Mouse (Mus musculus): ENCODE results near the gene Olfr107. TPM values are rescaled to one million over a fixed set of nuclear protein-coding genes. Genes with fewer than 3 reads are reported as not detected.

The Olfr107 gene
- not detected in 2 replicates for polyA plus RNA-seq (2014; fragmentation: Nextera tagmentation; extraction: Ambion mirVana)

DNA sequence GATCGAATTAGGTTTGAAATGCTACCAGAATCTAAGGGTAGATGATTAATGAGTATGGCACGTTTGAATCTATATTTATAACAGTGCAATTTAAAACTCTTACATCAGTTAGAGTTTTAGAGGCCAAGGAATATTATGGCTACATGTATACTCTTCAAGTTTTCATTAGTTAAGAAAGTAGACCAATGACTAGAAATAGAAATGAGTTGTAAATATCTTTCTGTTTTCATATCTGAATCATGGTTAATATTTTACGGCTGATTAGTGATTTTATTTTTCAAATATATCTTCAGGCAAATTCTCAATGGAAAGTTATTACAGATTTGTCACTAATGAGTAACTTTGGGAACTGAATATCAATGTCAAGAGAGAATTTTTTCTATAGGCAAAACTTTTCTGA, at the start of gene Olfr107:
Olfr107 (plus strand) TSS at position 301 of the 400 bp plus-strand sequence.
- no peaks in the 10 kb centered on the region for H3K27me3 ChIP-seq (ENCODE audit: control insufficient read depth, insufficient read depth, low read length)
- no peaks in the 10 kb centered on the region for H3K36me3 ChIP-seq (ENCODE audit: control insufficient read depth, insufficient read depth, low read length)
- WGBS: 78% methylated on average over 3 of the region's 3 CpGs
- ATAC-seq (ENCODE audit: insufficient read depth, low FRiP score, low TSS enrichment) (no peak), DNase-seq (ENCODE audit: low spot score) (no peak)
- H3K9ac ChIP-seq (ENCODE audit: low read length): no peak within 1 kb of the TSS
- H3K4me1 ChIP-seq (ENCODE audit: control insufficient read depth, insufficient read depth, low read length): no peaks in the 10 kb centered on the region
- H3K4me2 ChIP-seq (ENCODE audit: low read depth): no peak within 1 kb of the TSS
- no peak within 1 kb of the TSS for H3K27ac ChIP-seq (ENCODE audit: low read depth, low read length)
- H3K4me3 ChIP-seq (ENCODE audit: low read depth, low read length): no peak within 1 kb of the TSS
- H3K9me3 ChIP-seq (ENCODE audit: control insufficient read depth, low read length): no peaks in the 10 kb centered on the region

DNA sequence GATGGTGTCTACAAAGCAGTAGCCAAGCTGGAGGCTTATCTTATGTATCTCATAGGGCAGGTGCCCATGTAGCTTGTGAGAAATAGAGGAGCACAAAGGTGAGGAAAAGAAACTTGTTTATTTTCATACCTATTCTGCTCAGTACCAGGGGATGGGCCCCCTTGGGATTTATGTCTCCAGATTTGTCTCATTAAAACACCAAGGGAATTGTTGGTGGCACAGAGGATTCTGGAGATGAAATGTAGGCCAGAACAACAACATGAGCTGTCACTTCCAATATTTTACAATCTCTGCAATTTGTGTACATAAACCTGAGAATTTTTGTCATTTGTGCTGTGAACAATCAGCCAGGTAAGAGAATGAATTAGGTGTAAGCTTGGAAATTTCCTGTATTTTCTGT, 39.7 kb upstream of the Olfr107 start, which contains the start of gene Olfr104-ps:
Olfr104-ps (plus strand) TSS at position 301 of the 400 bp plus-strand sequence.
- H3K27me3 ChIP-seq (ENCODE audit: control insufficient read depth, insufficient read depth, low read length): no peaks in the 10 kb centered on the region
- ATAC-seq (ENCODE audit: insufficient read depth, low FRiP score, low TSS enrichment) (no peak), DNase-seq (ENCODE audit: low spot score) (no peak)
- H3K36me3 ChIP-seq (ENCODE audit: control insufficient read depth, insufficient read depth, low read length): no peaks in the 10 kb centered on the region
- H3K4me2 ChIP-seq (ENCODE audit: low read depth): no peak within 1 kb of the TSS
- H3K4me1 ChIP-seq (ENCODE audit: control insufficient read depth, insufficient read depth, low read length): no peaks in the 10 kb centered on the region
- no peak within 1 kb of the TSS for H3K9ac ChIP-seq (ENCODE audit: low read length)
- no peaks in the 10 kb centered on the region for H3K9me3 ChIP-seq (ENCODE audit: control insufficient read depth, low read length)
- no peak within 1 kb of the TSS for H3K4me3 ChIP-seq (ENCODE audit: low read depth, low read length)
- H3K27ac ChIP-seq (ENCODE audit: low read depth, low read length): no peak within 1 kb of the TSS

DNA sequence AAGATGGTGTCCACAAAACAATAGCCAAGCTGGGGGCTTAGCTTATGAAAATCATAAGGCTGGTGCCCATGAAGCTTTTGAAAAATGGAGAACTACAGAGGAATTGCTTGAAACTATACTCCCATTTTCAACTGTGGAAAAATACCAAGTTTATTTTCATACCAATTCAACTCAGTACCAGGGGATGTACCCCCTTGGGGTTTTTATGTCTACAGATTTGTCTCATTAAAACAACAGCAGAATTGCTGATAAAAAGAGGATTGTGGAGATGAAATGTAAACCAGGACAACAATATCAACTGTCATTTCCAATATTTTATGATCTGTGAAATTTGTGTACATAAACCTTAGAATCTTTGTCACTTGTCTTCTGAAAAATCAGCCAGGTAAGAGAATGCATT, 20.3 kb upstream of the Olfr107 start, which contains the start of gene Olfr105-ps:
Olfr105-ps (plus strand) TSS at position 301 of the 400 bp plus-strand sequence.
- Histone ChIP-seq H3K4me2 (ENCODE audit: low read depth) (no peak within 1 kb of the TSS), H3K4me3 (ENCODE audit: low read depth, low read length) (no peak within 1 kb of the TSS), H3K9ac (ENCODE audit: low read length) (no peak within 1 kb of the TSS), H3K4me1 (ENCODE audit: control insufficient read depth, insufficient read depth, low read length) (no peaks in the 10 kb centered on the region), H3K27me3 (ENCODE audit: control insufficient read depth, insufficient read depth, low read length) (no peaks in the 10 kb centered on the region), H3K9me3 (ENCODE audit: control insufficient read depth, low read length) (no peaks in the 10 kb centered on the region), H3K36me3 (ENCODE audit: control insufficient read depth, insufficient read depth, low read length) (no peaks in the 10 kb centered on the region), H3K27ac (ENCODE audit: low read depth, low read length) (no peak within 1 kb of the TSS)
- ATAC-seq (ENCODE audit: insufficient read depth, low FRiP score, low TSS enrichment) (no peak), DNase-seq (ENCODE audit: low spot score) (no peak)

DNA sequence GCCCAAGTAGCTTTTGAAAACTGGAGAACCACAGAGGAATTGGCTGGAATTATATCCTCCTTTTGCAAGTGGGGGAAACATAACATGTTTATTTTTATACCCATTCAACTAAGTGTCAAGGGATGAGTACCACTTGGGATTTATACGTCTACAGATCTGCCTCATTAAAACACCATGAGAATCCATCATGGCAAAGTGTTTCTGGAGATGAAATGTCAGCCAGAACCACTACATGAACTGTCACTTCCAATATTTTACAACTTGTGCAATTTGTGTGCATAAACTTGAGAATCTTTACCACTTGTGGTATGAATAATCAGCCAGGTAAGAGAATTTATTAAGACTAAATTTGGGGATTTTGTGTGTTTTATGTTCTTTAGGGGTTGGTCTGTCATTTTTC, 8.9 kb upstream of the Olfr107 start, which contains the start of gene Olfr106-ps:
Olfr106-ps (plus strand) TSS at position 301 of the 400 bp plus-strand sequence.
- H3K4me3 ChIP-seq (ENCODE audit: low read depth, low read length): no peak within 1 kb of the TSS
- no peaks in the 10 kb centered on the region for H3K36me3 ChIP-seq (ENCODE audit: control insufficient read depth, insufficient read depth, low read length)
- WGBS: 78% methylated on average over 1 of the region's 1 CpGs
- H3K27ac ChIP-seq (ENCODE audit: low read depth, low read length): no peak within 1 kb of the TSS
- ATAC-seq (ENCODE audit: insufficient read depth, low FRiP score, low TSS enrichment): no peak
- no peaks in the 10 kb centered on the region for H3K27me3 ChIP-seq (ENCODE audit: control insufficient read depth, insufficient read depth, low read length)
- H3K4me1 ChIP-seq (ENCODE audit: control insufficient read depth, insufficient read depth, low read length): no peaks in the 10 kb centered on the region
- DNase-seq (ENCODE audit: low spot score): no peak
- H3K9ac ChIP-seq (ENCODE audit: low read length): no peak within 1 kb of the TSS
- no peak within 1 kb of the TSS for H3K4me2 ChIP-seq (ENCODE audit: low read depth)
- no peaks in the 10 kb centered on the region for H3K9me3 ChIP-seq (ENCODE audit: control insufficient read depth, low read length)

DNA sequence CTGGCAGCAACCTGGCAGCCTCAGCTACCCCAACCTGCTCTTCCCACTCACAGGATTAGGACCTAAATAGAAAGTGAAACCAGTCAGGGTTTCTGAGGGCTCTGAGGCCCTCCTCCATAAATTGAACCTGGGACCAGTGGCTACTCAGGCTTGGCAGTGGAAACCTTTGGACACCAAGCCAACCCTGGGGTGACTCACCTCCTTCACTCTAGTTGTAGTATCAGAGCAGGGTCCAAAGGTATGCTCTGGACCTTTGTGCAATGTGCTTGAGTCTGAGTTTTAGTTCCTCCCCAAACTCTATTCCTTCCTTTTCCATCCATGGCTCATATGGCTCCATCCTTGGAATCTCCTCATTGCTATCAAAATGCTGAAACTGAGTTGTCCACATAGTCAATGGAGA, 14.4 kb downstream of the Olfr107 start:
- Histone ChIP-seq H3K4me2 (ENCODE audit: low read depth) (no peak overlapping the region), H3K4me3 (ENCODE audit: low read depth, low read length) (no peak overlapping the region), H3K27ac (ENCODE audit: low read depth, low read length) (no peak overlapping the region), H3K9me3 (ENCODE audit: control insufficient read depth, low read length) (no peaks in the 10 kb centered on the region), H3K36me3 (ENCODE audit: control insufficient read depth, insufficient read depth, low read length) (no peaks in the 10 kb centered on the region), H3K9ac (ENCODE audit: low read length) (no peak overlapping the region), H3K4me1 (ENCODE audit: control insufficient read depth, insufficient read depth, low read length) (no peaks in the 10 kb centered on the region), H3K27me3 (ENCODE audit: control insufficient read depth, insufficient read depth, low read length) (no peaks in the 10 kb centered on the region)
- ATAC-seq (ENCODE audit: insufficient read depth, low FRiP score, low TSS enrichment): no peak
- no peak for DNase-seq (ENCODE audit: low spot score)

DNA sequence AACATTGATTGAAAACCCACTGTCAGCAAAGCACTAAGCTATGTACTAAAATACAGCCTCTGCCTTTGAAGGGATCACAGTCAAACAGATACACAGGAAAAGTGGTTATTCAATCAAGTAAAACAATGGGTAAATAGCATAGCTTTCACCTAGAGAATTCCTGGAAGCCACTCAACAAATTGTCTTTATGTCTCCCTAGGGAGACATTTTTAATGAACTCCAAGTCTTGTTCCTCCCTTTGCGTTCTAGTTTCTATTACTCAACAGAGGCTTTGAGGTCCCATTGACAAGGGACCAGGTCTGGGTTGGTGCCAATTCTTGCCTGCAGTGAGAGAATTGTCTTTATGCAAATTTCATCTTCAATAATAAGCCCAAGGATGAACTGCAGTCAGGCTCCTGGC, 46.2 kb downstream of the Olfr107 start, which contains the start of gene Olfr108:
Olfr108 (plus strand) TSS at position 301 of the 400 bp plus-strand sequence.
- no peaks in the 10 kb centered on the region for H3K27me3 ChIP-seq (ENCODE audit: control insufficient read depth, insufficient read depth, low read length)
- no peak within 1 kb of the TSS for H3K27ac ChIP-seq (ENCODE audit: low read depth, low read length)
- no peak for DNase-seq (ENCODE audit: low spot score)
- H3K36me3 ChIP-seq (ENCODE audit: control insufficient read depth, insufficient read depth, low read length): no peaks in the 10 kb centered on the region
- no peak within 1 kb of the TSS for H3K4me3 ChIP-seq (ENCODE audit: low read depth, low read length)
- no peak within 1 kb of the TSS for H3K4me2 ChIP-seq (ENCODE audit: low read depth)
- H3K9ac ChIP-seq (ENCODE audit: low read length): no peak within 1 kb of the TSS
- no peak for ATAC-seq (ENCODE audit: insufficient read depth, low FRiP score, low TSS enrichment)
- no peaks in the 10 kb centered on the region for H3K9me3 ChIP-seq (ENCODE audit: control insufficient read depth, low read length)
- WGBS: 90% methylated on average over 1 of the region's 1 CpGs
- no peaks in the 10 kb centered on the region for H3K4me1 ChIP-seq (ENCODE audit: control insufficient read depth, insufficient read depth, low read length)

Other genes with a start within 250 kb of the Olfr107 start
- gene Olfr93, start 237.7 kb upstream of the Olfr107 start, polyA plus RNA-seq (2014; fragmentation: Nextera tagmentation; extraction: Ambion mirVana): not detected in 2 replicates
- not detected in 2 replicates for gene Ubd, start 205.3 kb upstream of the Olfr107 start, polyA plus RNA-seq (2014; fragmentation: Nextera tagmentation; extraction: Ambion mirVana)
- not detected in 2 replicates for gene Olfr94, start 198.2 kb upstream of the Olfr107 start, polyA plus RNA-seq (2014; fragmentation: Nextera tagmentation; extraction: Ambion mirVana)
- gene Olfr95, start 186.1 kb upstream of the Olfr107 start, polyA plus RNA-seq (2014; fragmentation: Nextera tagmentation; extraction: Ambion mirVana): not detected in 2 replicates
- gene Olfr96, start 179.1 kb upstream of the Olfr107 start, polyA plus RNA-seq (2014; fragmentation: Nextera tagmentation; extraction: Ambion mirVana): not detected in 2 replicates
- gene Olfr97, start 161.9 kb upstream of the Olfr107 start, polyA plus RNA-seq (2014; fragmentation: Nextera tagmentation; extraction: Ambion mirVana): not detected in 2 replicates
- not detected in 2 replicates for gene Olfr98, start 135.5 kb upstream of the Olfr107 start, polyA plus RNA-seq (2014; fragmentation: Nextera tagmentation; extraction: Ambion mirVana)
- 0.66 and 0.89 TPM in 2 replicates for gene H2-M3, start 129.0 kb upstream of the Olfr107 start, polyA plus RNA-seq (2014; fragmentation: Nextera tagmentation; extraction: Ambion mirVana)
- not detected in 2 replicates for gene Olfr99, start 115.8 kb upstream of the Olfr107 start, polyA plus RNA-seq (2014; fragmentation: Nextera tagmentation; extraction: Ambion mirVana)
- gene Olfr101, start 94.9 kb upstream of the Olfr107 start, polyA plus RNA-seq (2014; fragmentation: Nextera tagmentation; extraction: Ambion mirVana): not detected in 2 replicates
- not detected in 2 replicates for gene Olfr102, start 82.2 kb upstream of the Olfr107 start, polyA plus RNA-seq (2014; fragmentation: Nextera tagmentation; extraction: Ambion mirVana)
- not detected in 2 replicates for gene Olfr103, start 59.5 kb upstream of the Olfr107 start, polyA plus RNA-seq (2014; fragmentation: Nextera tagmentation; extraction: Ambion mirVana)
- gene Olfr104-ps, start 39.6 kb upstream of the Olfr107 start, polyA plus RNA-seq (2014; fragmentation: Nextera tagmentation; extraction: Ambion mirVana): not detected in 2 replicates
- not detected in 2 replicates for gene Olfr105-ps, start 20.2 kb upstream of the Olfr107 start, polyA plus RNA-seq (2014; fragmentation: Nextera tagmentation; extraction: Ambion mirVana)
- gene Olfr106-ps, start 8.8 kb upstream of the Olfr107 start, polyA plus RNA-seq (2014; fragmentation: Nextera tagmentation; extraction: Ambion mirVana): not detected in 2 replicates
- not detected in 2 replicates for gene Olfr108, start 46.3 kb downstream of the Olfr107 start, polyA plus RNA-seq (2014; fragmentation: Nextera tagmentation; extraction: Ambion mirVana)
- gene Olfr109, start 59.7 kb downstream of the Olfr107 start, polyA plus RNA-seq (2014; fragmentation: Nextera tagmentation; extraction: Ambion mirVana): not detected in 2 replicates
- gene H2-M2, start 84.3 kb downstream of the Olfr107 start, polyA plus RNA-seq (2014; fragmentation: Nextera tagmentation; extraction: Ambion mirVana): not detected in 2 replicates
- gene Olfr110, start 93.2 kb downstream of the Olfr107 start, polyA plus RNA-seq (2014; fragmentation: Nextera tagmentation; extraction: Ambion mirVana): not detected in 2 replicates
- not detected in 2 replicates for gene Olfr111, start 108.8 kb downstream of the Olfr107 start, polyA plus RNA-seq (2014; fragmentation: Nextera tagmentation; extraction: Ambion mirVana)
- gene Olfr112, start 170.2 kb downstream of the Olfr107 start, polyA plus RNA-seq (2014; fragmentation: Nextera tagmentation; extraction: Ambion mirVana): not detected in 2 replicates
- gene Olfr113, start 178.4 kb downstream of the Olfr107 start, polyA plus RNA-seq (2014; fragmentation: Nextera tagmentation; extraction: Ambion mirVana): not detected in 2 replicates
- gene Olfr114, start 193.5 kb downstream of the Olfr107 start, polyA plus RNA-seq (2014; fragmentation: Nextera tagmentation; extraction: Ambion mirVana): not detected in 2 replicates
- gene Olfr115, start 227.9 kb downstream of the Olfr107 start, polyA plus RNA-seq (2014; fragmentation: Nextera tagmentation; extraction: Ambion mirVana): not detected in 2 replicates
- gene Olfr116, start 228.0 kb downstream of the Olfr107 start, polyA plus RNA-seq (2014; fragmentation: Nextera tagmentation; extraction: Ambion mirVana): not detected in 2 replicates